Mouse (Mus musculus): Measurements from ENCODE around the gene Oas1g. TPM values are rescaled to one million over a fixed set of nuclear protein-coding genes. Genes with fewer than 3 reads are reported as not detected.

Oas1g gene
- total and polyA plus RNA-seq, 3 experiments: 0.19 TPM; not detected in 2

DNA sequence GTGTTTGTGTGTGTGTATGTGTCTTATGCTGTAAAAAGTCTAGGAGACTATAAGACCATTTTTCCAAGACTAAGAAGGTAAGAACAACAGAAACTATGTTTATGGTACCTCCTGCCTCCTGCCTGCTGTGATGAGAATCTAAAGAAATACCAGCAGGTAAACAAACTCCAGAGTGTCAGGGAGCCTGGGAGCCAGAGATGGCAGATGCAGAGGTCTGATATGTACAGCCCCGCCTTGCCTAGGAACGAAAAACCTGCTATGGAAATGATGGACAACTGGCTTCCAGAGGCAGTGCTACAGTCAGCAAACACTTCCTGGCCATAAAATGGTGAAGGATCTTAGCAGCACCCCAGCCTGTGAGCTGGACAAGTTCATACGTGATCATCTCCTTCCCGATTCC, 40.3 kb downstream of the Oas1g start, which contains the start of gene Oas1f:
TSS of gene Oas1f (plus strand) at position 301 of the 400 bp plus-strand sequence.
- Histone ChIP-seq H3K9me3 (replicated peaks; ENCODE audit: low read length) (no peaks in the 10 kb centered on the region), H3K4me3 (replicated peaks in 1 of 3; ENCODE audit: low read depth in 2 of 3, low read length in 2 of 3, poor library complexity in 1 of 3) (no peak within 1 kb of the TSS), H3K79me2 (replicated peaks; ENCODE audit: control insufficient read depth, extremely low read depth, insufficient read depth, poor library complexity, severe bottlenecking) (no peaks in the 10 kb centered on the region), H3K9ac (ENCODE audit: insufficient read depth, low read depth) (no peak within 1 kb of the TSS), H3K27me3 (replicated peaks) (peaks cover 73% of the 10 kb centered on the region), H3K4me2 (ENCODE audit: insufficient read depth, low read depth, poor library complexity, severe bottlenecking) (no peak within 1 kb of the TSS), H3K36me3 (replicated peaks in 1 of 2; ENCODE audit: control insufficient read depth in 1 of 2, insufficient read depth in 1 of 2, low read length in 1 of 2) (no peaks in the 10 kb centered on the region), H3K4me1 (ENCODE audit: control insufficient read depth in 1 of 2, insufficient read depth in 2 of 2) (no peaks in the 10 kb centered on the region), H3K27ac (ENCODE audit: insufficient read depth, low read depth) (no peak within 1 kb of the TSS)
- no peak for DNase-seq (ENCODE audit: extremely low read depth)
- no peak for TF ChIP-seq IRF4 (IDR thresholded peaks at IDR 0.05; ENCODE audit: low read depth, low read length)
- no peak for TF ChIP-seq BHLHE40 (IDR thresholded peaks at IDR 0.05; ENCODE audit: low read depth, low read length)
- TF ChIP-seq ZKSCAN1 (IDR thresholded peaks at IDR 0.05; ENCODE audit: borderline replicate concordance, low read depth, low read length): no peak
- TF ChIP-seq USF2 (conservative IDR thresholded peaks at IDR 0.05; ENCODE audit: low read depth, low read length): no peak
- no peak for TF ChIP-seq ZNF384 (IDR thresholded peaks at IDR 0.05; ENCODE audit: low read depth, low read length)
- no peak for TF ChIP-seq RCOR1 (conservative IDR thresholded peaks at IDR 0.05; ENCODE audit: low read depth, low read length)
- no peak for TF ChIP-seq CHD1 (IDR thresholded peaks at IDR 0.05; ENCODE audit: low read depth, low read length)
- no peak for TF ChIP-seq SMC3 (IDR thresholded peaks at IDR 0.05; ENCODE audit: low read depth, low read length)
- TF ChIP-seq CHD2 (IDR thresholded peaks at IDR 0.05; ENCODE audit: low read length): no peak
- no peak for TF ChIP-seq GABPA (IDR thresholded peaks at IDR 0.05; ENCODE audit: insufficient replicate concordance, low read depth, low read length)
- no peak for TF ChIP-seq MYC (IDR thresholded peaks at IDR 0.05; ENCODE audit: low read depth, low read length)
- in situ Hi-C loops (cut with MboI; ENCODE audit: low pct_ligation_motif_present, low pct_unique_long_range_greater_than_20kb, low sequenced_read_pairs): no loop called here
- dilution Hi-C loops (cut with MboI; ENCODE audit: extremely low pct_ligation_motif_present, extremely low pct_unique_long_range_greater_than_20kb, low sequenced_read_pairs): no loop called here

DNA sequence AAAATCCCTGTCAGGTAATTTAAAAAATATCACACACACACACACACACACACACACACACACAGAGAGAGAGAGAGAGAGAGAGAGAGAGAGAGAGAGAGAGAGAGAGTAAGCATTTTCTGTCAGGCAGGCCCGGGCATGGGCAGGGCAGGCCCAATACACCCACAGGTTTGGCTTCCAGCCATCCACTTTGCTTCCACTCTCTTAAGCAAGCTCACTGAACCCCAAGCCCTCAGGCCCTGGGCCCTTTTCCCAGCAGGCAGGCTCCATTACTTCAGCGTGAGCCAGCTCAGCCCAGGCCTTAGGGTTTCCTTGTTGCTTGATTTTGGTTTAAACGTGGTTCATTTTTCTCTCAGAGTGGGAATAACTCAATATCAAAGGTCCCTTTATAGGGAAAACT, 42.7 kb downstream of the Oas1g start:
- Histone ChIP-seq H3K9ac (ENCODE audit: insufficient read depth, low read depth) (no peak overlapping the region), H3K4me1 (ENCODE audit: control insufficient read depth in 1 of 2, insufficient read depth in 2 of 2) (no peaks in the 10 kb centered on the region), H3K9me3 (replicated peaks; ENCODE audit: low read length) (no peaks in the 10 kb centered on the region), H3K27me3 (replicated peaks) (peaks cover 76% of the 10 kb centered on the region), H3K4me2 (ENCODE audit: insufficient read depth, low read depth, poor library complexity, severe bottlenecking) (no peak overlapping the region), H3K79me2 (replicated peaks; ENCODE audit: control insufficient read depth, extremely low read depth, insufficient read depth, poor library complexity, severe bottlenecking) (no peaks in the 10 kb centered on the region), H3K4me3 (replicated peaks in 1 of 3; ENCODE audit: low read depth in 2 of 3, low read length in 2 of 3, poor library complexity in 1 of 3) (no peak overlapping the region), H3K36me3 (replicated peaks in 1 of 2; ENCODE audit: control insufficient read depth in 1 of 2, insufficient read depth in 1 of 2, low read length in 1 of 2) (no peaks in the 10 kb centered on the region), H3K27ac (ENCODE audit: insufficient read depth, low read depth) (no peak overlapping the region)
- in situ Hi-C loops (cut with MboI; ENCODE audit: low pct_ligation_motif_present, low pct_unique_long_range_greater_than_20kb, low sequenced_read_pairs): loop anchor here (5.0 kb wide), 1 partner anchor 78 kb away; no protein-coding TSS in a partner anchor
- no peak for DNase-seq (ENCODE audit: extremely low read depth)
- dilution Hi-C loops (cut with MboI; ENCODE audit: extremely low pct_ligation_motif_present, extremely low pct_unique_long_range_greater_than_20kb, low sequenced_read_pairs): no loop called here
- TF ChIP-seq SMC3 (IDR thresholded peaks at IDR 0.05; ENCODE audit: low read depth, low read length): no peak
- TF ChIP-seq MYC (IDR thresholded peaks at IDR 0.05; ENCODE audit: low read depth, low read length): no peak
- TF ChIP-seq TBP (conservative IDR thresholded peaks at IDR 0.05; ENCODE audit: low read depth, low read length): no peak
- no peak for TF ChIP-seq CHD2 (IDR thresholded peaks at IDR 0.05; ENCODE audit: low read length)
- TF ChIP-seq E2F4 (IDR thresholded peaks at IDR 0.05; ENCODE audit: insufficient replicate concordance, low read depth, low read length): no peak
- no peak for TF ChIP-seq ELF1 (IDR thresholded peaks at IDR 0.05; ENCODE audit: low read depth, low read length)
- no peak for TF ChIP-seq NRF1 (IDR thresholded peaks at IDR 0.05; ENCODE audit: low read depth, low read length)
- TF ChIP-seq BHLHE40 (IDR thresholded peaks at IDR 0.05; ENCODE audit: low read depth, low read length): no peak
- no peak for TF ChIP-seq UBTF (IDR thresholded peaks at IDR 0.05; ENCODE audit: low read depth, low read length)
- TF ChIP-seq RAD21 (IDR thresholded peaks at IDR 0.05; ENCODE audit: low read depth, low read length): no peak
- TF ChIP-seq USF2 (conservative IDR thresholded peaks at IDR 0.05; ENCODE audit: low read depth, low read length): no peak
- TF ChIP-seq MAZ (IDR thresholded peaks at IDR 0.05; ENCODE audit: low read depth, low read length): no peak
- no peak for TF ChIP-seq JUN (IDR thresholded peaks at IDR 0.05; ENCODE audit: insufficient read depth, low read depth, low read length)
- TF ChIP-seq USF1 (IDR thresholded peaks at IDR 0.05; ENCODE audit: low read depth, low read length): no peak
- TF ChIP-seq CTCF (conservative IDR thresholded peaks at IDR 0.05 in 1 of 2, IDR thresholded peaks at IDR 0.05 in 1 of 2; ENCODE audit: low read depth in 2 of 2, low read length in 2 of 2): no peak
- no peak for TF ChIP-seq ZNF384 (IDR thresholded peaks at IDR 0.05; ENCODE audit: low read depth, low read length)
- TF ChIP-seq NELFE (IDR thresholded peaks at IDR 0.05; ENCODE audit: low read depth, low read length): no peak
- no peak for TF ChIP-seq ZMIZ1 (IDR thresholded peaks at IDR 0.05; ENCODE audit: low read depth, low read length)
- no peak for TF ChIP-seq ZC3H11A (IDR thresholded peaks at IDR 0.05; ENCODE audit: low read depth, low read length)
- TF ChIP-seq GABPA (IDR thresholded peaks at IDR 0.05; ENCODE audit: insufficient replicate concordance, low read depth, low read length): no peak
